Mouse (Mus musculus): ENCODE data around the gene Zfp553.

GRCm38 (mm10) chr7:127231376-127231775, 1.5 kb upstream of the Zfp553 start:
- TF ChIP-seq CTCF (IDR thresholded peaks at IDR 0.05; ENCODE audit: control insufficient read depth, insufficient read depth, insufficient read length) = no peak
- no peak for TF ChIP-seq MAX (IDR thresholded peaks at IDR 0.05)

All from C2C12 (cell line).